Mouse (Mus musculus): Measurements from ENCODE around the gene Bcl6.

DNA sequence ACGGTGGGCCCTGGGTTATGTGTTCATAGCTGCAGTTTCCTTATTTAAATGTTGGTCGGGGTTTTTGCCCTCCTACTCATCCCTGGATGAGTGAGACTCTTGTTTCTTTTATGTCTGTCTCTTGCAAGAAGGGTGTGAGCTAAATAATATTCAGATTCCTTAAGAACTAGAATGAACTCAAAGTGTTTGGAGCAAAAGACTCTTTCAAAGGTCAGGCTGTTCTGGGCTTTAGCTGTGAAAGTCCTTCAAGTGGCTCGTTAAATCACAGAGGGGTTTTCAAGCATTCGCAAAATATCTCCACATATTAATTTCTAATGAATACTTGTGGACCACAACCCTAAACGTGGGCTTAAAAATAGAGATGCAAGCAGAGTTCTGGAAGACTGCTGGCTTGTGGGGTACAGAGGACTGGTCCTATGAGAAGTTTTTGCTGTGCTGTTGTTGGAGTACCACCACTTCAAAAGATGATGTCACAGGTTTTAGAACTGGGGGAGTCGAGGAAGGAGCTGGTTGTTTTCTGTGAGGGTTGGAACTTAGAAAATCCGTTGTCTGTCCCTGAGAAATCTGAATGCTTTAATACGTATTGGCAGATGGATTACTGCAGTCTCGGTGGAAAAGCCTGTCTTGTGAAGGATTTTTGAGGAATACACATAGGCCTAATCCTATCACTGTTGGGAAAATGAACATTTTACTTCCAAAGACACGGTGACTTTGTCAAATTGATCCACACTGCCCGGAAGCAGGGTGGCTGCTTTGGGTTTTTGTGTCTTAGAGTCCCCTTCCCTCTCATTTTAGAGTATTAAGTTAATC lies 1.7 kb upstream of the Bcl6 start:
- no peak for TF ChIP-seq POLR2A (IDR thresholded peaks at IDR 0.05; ENCODE audit: control insufficient read depth, low read depth, low read length)
- no peak for TF ChIP-seq CTCF (IDR thresholded peaks at IDR 0.05; ENCODE audit: control insufficient read depth, insufficient read depth, insufficient replicate concordance, low read depth, low read length)
